ENCODE assay signal across 31 mouse cellular contexts in genomic region chr2:180047980-180048635, GRCm38 (mm10). TPM values are rescaled to one million over a fixed set of nuclear protein-coding genes. Genes with fewer than 3 reads are reported as not detected.
A peak's percentile ranks its signal among the peaks of the same experiment; 100 is the strongest.
DNase-seq lines count a peak whose midpoint lies in the region; TF ChIP-seq lines count a peak whose summit lies in the region.
"Had no signal": no experiment of that assay in that cellular context is flagged by ENCODE, and none has a peak within 500 bp of the region (broad histone marks: within the 10 kb centered on the region; RNA-seq: fewer than 3 reads in every experiment).

No protein-coding gene starts in this region.

- intact Hi-C loops in left cerebral cortex, postnatal 25 days (cut with DNase I) = no loop called here
- intact Hi-C loops in left cerebral cortex, postnatal 4 days (cut with DNase I) = no loop called here

- DNase-seq in left cerebral cortex, postnatal 25 days (ENCODE audit: low spot score in 2 of 2) = peak; percentile 49 to 78
- DNase-seq in left cerebral cortex, postnatal 4 days = no peak
- peak; percentile 58 to 74 for DNase-seq in layer of hippocampus, adult 2 months (ENCODE audit: low spot score in 2 of 2)
- DNase-seq in layer of hippocampus, postnatal 36 days = peak; percentile 61 to 69
- no peak for DNase-seq in Muller cell, postnatal 12 days (ENCODE audit: inconsistent ontology term)
- DNase-seq in T-cell, adult 2 months (ENCODE audit: low spot score) = no peak
- DNase-seq: adrenal gland, adult 8-10 months; B cell, adult 2 months; cerebellum, adult 18-20 months; cerebellum, postnatal 14 days; gastrocnemius, postnatal 14 days; heart, adult 11 months; kidney, adult 9 months; kidney, postnatal 36 days; lung, postnatal 4 days; thymus, postnatal 25 days had no signal

- no peak overlapping the region for H3K4me3 ChIP-seq in cortical plate, adult 2 months (ENCODE audit: insufficient read depth, low read length)
- H3K4me3 ChIP-seq in layer of hippocampus, adult 2 months = no peak overlapping the region; the same call in 1 of the 2 replicates
- H3K4me3 ChIP-seq: embryonic facial prominence, embryonic 12.5 days; intestine, embryonic 15.5 days; limb, embryonic 15.5 days; midbrain, embryonic 10.5 days; neural tube, embryonic 15.5 days; stomach, embryonic 15.5 days had no signal

- no peak for TF ChIP-seq CTCF in cortical plate, adult 2 months (IDR thresholded peaks at IDR 0.05; ENCODE audit: extremely low read depth, insufficient read depth, low read length)
- TF ChIP-seq CTCF in layer of hippocampus, adult 2 months (conservative IDR thresholded peaks at IDR 0.05) = no peak

- H3K4me1 ChIP-seq in cortical plate, adult 2 months (ENCODE audit: control insufficient read depth, insufficient read depth, low read length) = peaks cover 8% of the 10 kb centered on the region

- peak overlapping the region; percentile 27 for H3K27ac ChIP-seq in cortical plate, adult 2 months (ENCODE audit: insufficient read depth, low read length)
- H3K27ac ChIP-seq in layer of hippocampus, adult 2 months = peak overlapping the region; percentile 90
- H3K27ac ChIP-seq: embryonic facial prominence, embryonic 12.5 days; intestine, embryonic 15.5 days; limb, embryonic 15.5 days; liver, embryonic 14.5 days; midbrain, embryonic 10.5 days; neural tube, embryonic 15.5 days; stomach, embryonic 15.5 days had no signal

- 0 out of 2 replicates have a peak, but pooled peaks have one; percentile 2 for TF ChIP-seq POLR2A in cortical plate, adult 2 months (IDR thresholded peaks at IDR 0.05; ENCODE audit: extremely low read depth, insufficient read depth, low read length)

RNA-seq across cellular contexts. Expression of gene Ss18l1, which starts 5.8 kb away (rescaled TPM):
- 10 to 100 TPM; 34.8 to 36.0 TPM for total RNA-seq in left cerebral cortex, postnatal 25 days (2021)
- total RNA-seq in left cerebral cortex, postnatal 4 days (2021) = 10 to 100 TPM; 59.2 to 60.9 TPM
- polyA plus RNA-seq in cortical plate, adult 2 months (2012; rRNA removed) = 30.9 and 33.8 TPM in 2 replicates
- total RNA-seq in layer of hippocampus, adult 2 months (2021) = 10 to 100 TPM; 43.2 to 44.9 TPM
- total RNA-seq in layer of hippocampus, postnatal 36 days (2021) = 10 to 100 TPM; 42.2 to 43.7 TPM

RNA-seq across cellular contexts. Expression of gene Psma7, which starts 5.9 kb away (rescaled TPM):
- 100 to 1,000 TPM; 164 to 168 TPM for total RNA-seq in left cerebral cortex, postnatal 25 days (2021)
- 100 to 1,000 TPM; 244 to 245 TPM for total RNA-seq in left cerebral cortex, postnatal 4 days (2021)
- 211 and 215 TPM in 2 replicates for polyA plus RNA-seq in cortical plate, adult 2 months (2012; rRNA removed)
- 100 to 1,000 TPM; 166 to 176 TPM for total RNA-seq in layer of hippocampus, adult 2 months (2021)
- total RNA-seq in layer of hippocampus, postnatal 36 days (2021) = 100 to 1,000 TPM; 164 to 173 TPM

RNA-seq across cellular contexts. Expression of gene Mtg2, which starts 22.3 kb away (rescaled TPM):
- total RNA-seq in left cerebral cortex, postnatal 25 days (2021) = 10 to 100 TPM; 14.9 to 19.2 TPM
- total RNA-seq in left cerebral cortex, postnatal 4 days (2021) = 10 to 100 TPM; 19.8 to 20.5 TPM
- 27.4 and 28.4 TPM in 2 replicates for polyA plus RNA-seq in cortical plate, adult 2 months (2012; rRNA removed)
- total RNA-seq in layer of hippocampus, adult 2 months (2021) = 10 to 100 TPM; 19.2 to 22.7 TPM
- total RNA-seq in layer of hippocampus, postnatal 36 days (2021) = 10 to 100 TPM; 18.3 to 25.3 TPM

RNA-seq across cellular contexts. Expression of gene Lsm14b, which starts 23.3 kb away (rescaled TPM):
- 100 to 1,000 TPM; 116 to 118 TPM for total RNA-seq in left cerebral cortex, postnatal 25 days (2021)
- 100 to 1,000 TPM; 199 to 202 TPM for total RNA-seq in left cerebral cortex, postnatal 4 days (2021)
- polyA plus RNA-seq in cortical plate, adult 2 months (2012; rRNA removed) = 78.0 and 80.6 TPM in 2 replicates
- total RNA-seq in layer of hippocampus, adult 2 months (2021) = 100 to 1,000 TPM in 1 of 2 experiments, 10 to 100 TPM in 1; 93.9 to 100 TPM
- 100 to 1,000 TPM in 1 of 2 experiments, 10 to 100 TPM in 1; 97.5 to 105 TPM for total RNA-seq in layer of hippocampus, postnatal 36 days (2021)

RNA-seq across cellular contexts. Expression of gene Hrh3, which starts 56.2 kb away (rescaled TPM):
- 10 to 100 TPM; 74.4 to 96.9 TPM for total RNA-seq in left cerebral cortex, postnatal 25 days (2021)
- total RNA-seq in left cerebral cortex, postnatal 4 days (2021) = 10 to 100 TPM; 16.6 to 17.4 TPM
- 83.6 and 103 TPM in 2 replicates for polyA plus RNA-seq in cortical plate, adult 2 months (2012; rRNA removed)
- total RNA-seq in layer of hippocampus, adult 2 months (2021) = 10 to 100 TPM; 46.4 to 47.6 TPM
- total RNA-seq in layer of hippocampus, postnatal 36 days (2021) = 10 to 100 TPM; 42.8 to 44.2 TPM
- total RNA-seq: CH12.LX; hematopoietic stem cell, adult 5-6 weeks had no signal
- polyA plus RNA-seq: activated CD4-positive, CD25-positive, alpha-beta regulatory T cell, adult 4 months; G1E; heart, embryonic 11.5 days; heart, postnatal 0 days; limb, embryonic 15.5 days; liver, embryonic 14.5 days; lung, embryonic 16.5 days had no signal

Comparison
In these comparisons a context has a peak if more than half of its experiments do, and no peak if none do; other contexts are left out.
1. DNase-seq: peak in left cerebral cortex, postnatal 25 days (2 of 2), layer of hippocampus, adult 2 months (2 of 2) and layer of hippocampus, postnatal 36 days (2 of 2); none in left cerebral cortex, postnatal 4 days (single experiment), Muller cell, postnatal 12 days (single experiment) and T-cell, adult 2 months (single experiment).